Mouse (Mus musculus): Measurements from ENCODE around the gene Vrk3. TPM values are rescaled to one million over a fixed set of nuclear protein-coding genes. Genes with fewer than 3 reads are reported as not detected.

The Vrk3 gene
- total RNA-seq, 2 experiments from 2014 or later, result 27.7 to 31.5 TPM

GRCm38 (mm10) chr7:44757164-44757563 is 9.0 kb downstream of the Vrk3 start:
- DNase-seq (ENCODE audit: low spot score in 2 of 2), result no peak

- DNase-seq (ENCODE audit: low spot score in 2 of 2), result no peak
Measured at GRCm38 (mm10) chr7:44760366-44760765, 12.2 kb downstream of the Vrk3 start.

- no peak for DNase-seq (ENCODE audit: low spot score in 2 of 2)
Measured at GRCm38 (mm10) chr7:44768129-44768528, 19.9 kb downstream of the Vrk3 start.

GRCm38 (mm10) chr7:44770046-44770578 is 21.9 kb downstream of the Vrk3 start:
- DNase-seq (ENCODE audit: low spot score in 2 of 2), result peak; percentile 51 to 58

GRCm38 (mm10) chr7:44772591-44773204 is 24.5 kb downstream of the Vrk3 start:
- DNase-seq (ENCODE audit: low spot score in 2 of 2), result no peak

GRCm38 (mm10) chr7:44776849-44777498 is 28.8 kb downstream of the Vrk3 start:
- no peak for DNase-seq (ENCODE audit: low spot score in 2 of 2)

- no peak for DNase-seq (ENCODE audit: low spot score in 2 of 2)
Measured at GRCm38 (mm10) chr7:44780101-44780500, 31.9 kb downstream of the Vrk3 start.

- no peak for DNase-seq (ENCODE audit: low spot score in 2 of 2)
Measured at GRCm38 (mm10) chr7:44789531-44789930, 41.3 kb downstream of the Vrk3 start.

GRCm38 (mm10) chr7:44790066-44790465 is 41.9 kb downstream of the Vrk3 start:
- DNase-seq (ENCODE audit: low spot score in 2 of 2), result no peak

- DNase-seq (ENCODE audit: low spot score in 2 of 2), result no peak
Measured at GRCm38 (mm10) chr7:44792781-44793180, 44.6 kb downstream of the Vrk3 start.

GRCm38 (mm10) chr7:44808927-44809326 is 60.7 kb downstream of the Vrk3 start:
- no peak for DNase-seq (ENCODE audit: low spot score in 2 of 2)

- peak in 1 of 2 experiments; percentile 0 for DNase-seq (ENCODE audit: low spot score in 2 of 2)
Measured at GRCm38 (mm10) chr7:44809466-44809865, 61.3 kb downstream of the Vrk3 start.

GRCm38 (mm10) chr7:44810365-44810764 is 62.2 kb downstream of the Vrk3 start:
- DNase-seq (ENCODE audit: low spot score in 2 of 2), result peak in 1 of 2 experiments; percentile 2

- peak in 1 of 2 experiments; percentile 5 for DNase-seq (ENCODE audit: low spot score in 2 of 2)
Measured at GRCm38 (mm10) chr7:44810819-44811557, 62.8 kb downstream of the Vrk3 start.

- DNase-seq (ENCODE audit: low spot score in 2 of 2), result peak in 1 of 2 experiments; percentile 10
Measured at GRCm38 (mm10) chr7:44812651-44813325, 64.6 kb downstream of the Vrk3 start.

GRCm38 (mm10) chr7:44813985-44814384 is 65.8 kb downstream of the Vrk3 start:
- DNase-seq (ENCODE audit: low spot score in 2 of 2), result peak in 1 of 2 experiments; percentile 5

- peak in 1 of 2 experiments; percentile 10 for DNase-seq (ENCODE audit: low spot score in 2 of 2)
Measured at GRCm38 (mm10) chr7:44814423-44814822, 66.2 kb downstream of the Vrk3 start.

GRCm38 (mm10) chr7:44814952-44815553 is 66.8 kb downstream of the Vrk3 start:
- DNase-seq (ENCODE audit: low spot score in 2 of 2), result peak in 1 of 2 experiments; percentile 19

- peak; percentile 100 for DNase-seq (ENCODE audit: low spot score in 2 of 2)
Measured at GRCm38 (mm10) chr7:44815721-44816469, 67.7 kb downstream of the Vrk3 start, which contains the start of the genes Nup62 and Il4i1. Gene Nup62, plus strand, starts transcription at chr7:44816088. Gene Il4i1, plus strand, starts transcription at chr7:44816387.

GRCm38 (mm10) chr7:44816470-44817021 is 68.3 kb downstream of the Vrk3 start, which contains the start of gene Atf5:
Gene Atf5, minus strand, starts transcription at chr7:44816658.
- DNase-seq (ENCODE audit: low spot score in 2 of 2), result peak in 1 of 2 experiments; percentile 66
